Mouse (Mus musculus) lung, embryonic 15.5 days (tissue): Measurements from ENCODE around the gene 4930480E11Rik. TPM values are rescaled to one million over a fixed set of nuclear protein-coding genes. Genes with fewer than 3 reads are reported as not detected.
"Not testable (repeated sequence)": the region's sequence is repeated elsewhere in the genome, so short reads cannot be mapped to it uniquely, and the experiment has no call there.

ENCODE experiments used
- ATAC-seq: fragments of 200-750 bp; cut with Nextera tagmentation; 2 replicates; pipeline ENCODE4 v1.8.0; 2017; ENCODE audit warnings: moderate number of reproducible peaks, borderline replicate concordance; ENCODE audit not compliant: low FRiP score, low TSS enrichment; ENCODE audit errors: extremely low read depth
- H3K27ac ChIP-seq: fragments of 300-500 bp; sonication (generic); 2 replicates; pipeline ENCODE4 v1.5.1; 2015; ENCODE audit warnings: moderate library complexity, mild to moderate bottlenecking, inconsistent platforms
- H3K27me3 ChIP-seq: fragments of 300-500 bp; sonication (generic); 2 replicates; pipeline ENCODE4 v1.6.1; 2015; ENCODE audit warnings: inconsistent platforms
- H3K36me3 ChIP-seq: fragments of 300-500 bp; sonication (generic); 2 replicates; pipeline ENCODE4 v1.6.1; 2015; ENCODE audit warnings: inconsistent platforms
- H3K4me1 ChIP-seq: fragments of 300-500 bp; sonication (generic); 2 replicates; pipeline ENCODE4 v1.6.1; 2015; ENCODE audit warnings: inconsistent platforms
- H3K4me2 ChIP-seq: fragments of 300-500 bp; sonication (generic); 2 replicates; pipeline ENCODE4 v1.6.1; 2015; ENCODE audit warnings: inconsistent platforms, mild to moderate bottlenecking, moderate library complexity
- H3K4me3 ChIP-seq: fragments of 300-500 bp; sonication (generic); 2 replicates; pipeline ENCODE4 v1.5.1; 2015; ENCODE audit warnings: mild to moderate bottlenecking, inconsistent platforms
- H3K9ac ChIP-seq: fragments of 300-500 bp; sonication (generic); 2 replicates; pipeline ENCODE4 v1.6.1; 2015; ENCODE audit warnings: inconsistent platforms
- H3K9me3 ChIP-seq: fragments of 300-500 bp; sonication (generic); 2 replicates; pipeline ENCODE4 v1.6.1; 2016; ENCODE audit warnings: inconsistent platforms
- WGBS: fragments of 180-500 bp; shearing (Covaris S2); methylation state at CpG from one replicate; pipeline ENCODE4 v1.1.7; 2015; 5-methylcytosine and 5-hydroxymethylcytosine counted together
- polyA plus RNA-seq: library from polyadenylated mRNA; unstranded; fragments of >200 nt; fragmentation: Nextera tagmentation; extraction: Ambion mirVana; gene quantifications from 2 replicates; pipeline ENCODE4 v1.2.1, GENCODE M21; 2015

The 4930480E11Rik gene
- not detected in 2 replicates for polyA plus RNA-seq

DNA sequence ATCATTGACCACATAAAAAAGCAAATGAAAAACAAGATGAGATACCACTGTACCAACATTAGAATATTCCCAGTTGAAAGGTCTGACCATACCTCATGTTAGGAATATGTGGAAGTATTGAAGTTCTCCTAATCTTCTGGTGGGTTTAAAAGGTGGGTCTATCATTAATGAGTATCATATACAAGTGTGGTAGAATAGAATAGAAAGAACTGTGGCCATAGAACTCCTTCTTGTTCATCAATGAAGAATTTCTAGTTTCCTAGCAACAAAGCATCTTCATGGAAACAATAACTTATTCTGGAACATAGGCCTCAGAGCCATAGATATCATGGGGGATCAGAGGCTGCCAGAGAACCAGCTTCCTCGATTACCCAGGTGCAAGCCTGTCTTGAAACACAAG, at the start of gene 4930480E11Rik:
4930480E11Rik (plus strand) TSS at position 301 of the 400 bp plus-strand sequence.
- no peaks in the 10 kb centered on the region for H3K4me1 ChIP-seq
- H3K4me3 ChIP-seq, result no peak within 1 kb of the TSS
- no peak within 1 kb of the TSS for H3K27ac ChIP-seq
- 35% methylated on average over 1 of the region's 1 CpGs for WGBS
- no peak within 1 kb of the TSS for H3K4me2 ChIP-seq
- no peak for ATAC-seq
- H3K36me3 ChIP-seq, result no peaks in the 10 kb centered on the region
- H3K9me3 ChIP-seq, result no peaks in the 10 kb centered on the region
- H3K9ac ChIP-seq, result no peak within 1 kb of the TSS
- H3K27me3 ChIP-seq, result no peaks in the 10 kb centered on the region

DNA sequence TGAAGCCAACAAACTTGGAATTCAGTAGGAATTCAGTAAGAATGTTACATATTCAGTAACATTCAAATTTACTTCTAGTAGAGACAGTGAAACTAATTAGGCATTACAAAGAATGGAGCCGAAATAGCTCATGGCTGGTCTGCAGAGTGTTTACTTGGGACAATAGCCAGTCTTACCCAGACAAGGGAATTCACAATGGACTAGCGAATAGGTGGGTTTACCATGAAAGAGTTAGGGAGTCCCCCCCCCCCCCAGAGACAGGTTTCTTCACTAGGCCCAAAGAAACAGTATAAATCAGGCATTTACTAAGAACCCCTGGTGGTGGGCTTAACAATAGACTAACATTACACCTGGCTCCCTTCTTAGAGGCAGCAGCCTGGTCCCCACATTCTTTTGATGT, 33.9 kb downstream of the 4930480E11Rik start:
- not testable (repeated sequence) for H3K27ac ChIP-seq, H3K9me3 ChIP-seq, ATAC-seq, H3K9ac ChIP-seq, H3K36me3 ChIP-seq, H3K4me2 ChIP-seq, H3K4me1 ChIP-seq, H3K4me3 ChIP-seq, H3K27me3 ChIP-seq
- 85% methylated on average over 2 of the region's 2 CpGs for WGBS

Other genes with a start within 250 kb of the 4930480E11Rik start
- gene Gm5938, start 244.2 kb upstream of the 4930480E11Rik start, polyA plus RNA-seq, result not detected in 2 replicates
- not detected in 2 replicates for gene Obp1b, start 182.9 kb upstream of the 4930480E11Rik start, polyA plus RNA-seq
- gene Gm14743, start 123.7 kb upstream of the 4930480E11Rik start, polyA plus RNA-seq, result not detected in 2 replicates
- 11.0 and 12.9 TPM in 2 replicates for gene Prrg1, start 214.3 kb downstream of the 4930480E11Rik start, polyA plus RNA-seq